Mouse (Mus musculus): Measurements from ENCODE around the gene Adra1b. TPM values are rescaled to one million over a fixed set of nuclear protein-coding genes. Genes with fewer than 3 reads are reported as not detected.
A peak's percentile ranks its signal among the peaks of the same experiment; 100 is the strongest.

The Adra1b gene
- total RNA-seq, 4 experiments from 2014 or later = 3.7 to 6.2 (median 5.6) TPM

DNA sequence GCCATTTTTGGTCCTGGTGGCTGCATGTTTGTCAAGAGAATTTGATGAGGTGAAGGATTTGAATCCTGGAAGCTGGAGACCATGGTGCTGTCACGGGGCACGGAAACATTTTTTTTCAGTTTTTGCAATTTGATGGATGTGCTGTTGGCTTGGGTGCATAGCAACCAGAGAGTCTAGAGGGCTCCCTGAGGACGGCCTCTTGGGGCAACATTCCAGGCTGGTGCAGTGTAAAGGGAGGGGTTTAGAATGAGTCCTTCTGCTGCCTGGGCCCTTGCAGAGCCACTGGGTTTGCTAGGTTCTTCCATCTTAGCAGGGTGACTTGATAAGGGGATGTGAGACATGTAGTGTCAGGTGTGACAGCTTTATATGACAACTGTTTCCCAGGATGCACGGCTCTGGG, 8.5 kb downstream of the Adra1b start:
- peak; percentile 13 for DNase-seq

DNA sequence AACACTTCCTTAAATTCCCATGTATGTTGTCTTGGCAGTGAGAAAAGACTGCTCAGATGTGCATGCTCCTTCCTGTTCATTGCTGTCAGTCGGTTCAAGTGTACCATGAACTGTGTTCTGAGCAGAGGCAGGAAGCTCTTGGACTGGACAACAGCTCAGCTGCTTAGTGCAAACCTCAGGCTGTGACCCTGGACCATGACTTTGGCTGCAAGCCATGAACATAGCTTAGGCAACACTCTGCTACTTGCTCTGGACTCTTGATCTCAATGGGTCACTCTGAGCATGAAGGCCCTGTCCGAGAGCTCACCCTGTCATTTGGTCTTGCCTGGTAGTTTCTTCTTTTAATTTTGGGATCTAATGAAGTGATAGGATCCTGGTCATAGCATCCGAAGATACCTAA, 9.6 kb downstream of the Adra1b start:
- DNase-seq = peak; percentile 77

DNA sequence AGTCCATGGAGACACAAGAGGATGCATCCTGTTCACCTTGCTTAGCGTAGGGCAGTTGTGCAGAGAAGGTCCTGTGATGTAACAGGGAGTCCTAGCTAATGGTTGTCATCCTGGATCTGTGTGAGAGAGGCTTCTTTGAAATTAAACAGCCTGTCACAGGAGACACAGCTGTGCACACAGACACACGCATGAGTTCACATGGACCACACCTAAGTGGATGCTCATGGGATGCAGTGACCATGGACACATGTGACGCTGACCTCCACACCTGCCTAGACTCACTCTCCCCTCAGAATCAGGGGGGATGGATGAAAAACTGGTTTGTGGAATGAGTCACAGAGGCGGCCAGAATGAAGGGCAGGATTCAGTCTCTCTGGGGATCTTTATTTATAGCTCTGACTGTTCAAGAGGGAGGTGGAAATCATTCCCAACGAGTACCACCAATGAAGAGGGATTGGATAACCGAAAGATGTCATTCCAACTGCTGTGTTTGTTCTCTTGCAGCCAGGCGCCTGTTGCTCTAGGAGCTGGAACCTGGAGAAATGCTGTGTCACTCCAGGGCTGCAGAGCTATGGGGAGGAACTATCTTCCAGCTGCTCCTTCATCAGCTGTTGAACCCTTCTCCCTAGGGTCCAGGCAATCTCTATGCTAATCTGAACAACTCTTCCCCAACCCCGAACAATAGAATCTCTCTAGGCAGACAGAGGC, 11.6 kb downstream of the Adra1b start:
- DNase-seq = no peak

- no peak for DNase-seq
These were observed 12.3 kb downstream of the Adra1b start for GRCm38 (mm10) chr11:43888736-43889135.

GRCm38 (mm10) chr11:43887597-43887996, 13.4 kb downstream of the Adra1b start:
- DNase-seq = no peak

DNA sequence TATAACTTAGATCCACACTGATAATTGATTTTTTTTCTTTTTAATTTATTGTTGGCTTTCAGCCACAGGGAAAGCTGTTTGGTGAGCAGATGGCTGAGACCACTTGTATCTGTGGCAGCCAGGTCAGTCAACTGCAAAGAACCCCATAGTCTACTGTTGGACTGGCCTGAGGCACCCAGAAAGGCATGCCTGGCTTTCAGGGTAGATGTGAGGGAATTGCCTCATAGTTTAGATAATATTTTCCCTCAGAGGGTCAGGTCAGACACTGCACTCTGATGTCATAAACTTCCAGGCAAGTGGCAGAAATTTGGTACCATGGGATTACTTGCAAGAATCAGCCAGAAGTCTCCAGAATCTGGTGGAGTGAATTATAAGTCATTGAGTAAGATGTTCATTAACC, 16.5 kb downstream of the Adra1b start:
- no peak for DNase-seq

DNA sequence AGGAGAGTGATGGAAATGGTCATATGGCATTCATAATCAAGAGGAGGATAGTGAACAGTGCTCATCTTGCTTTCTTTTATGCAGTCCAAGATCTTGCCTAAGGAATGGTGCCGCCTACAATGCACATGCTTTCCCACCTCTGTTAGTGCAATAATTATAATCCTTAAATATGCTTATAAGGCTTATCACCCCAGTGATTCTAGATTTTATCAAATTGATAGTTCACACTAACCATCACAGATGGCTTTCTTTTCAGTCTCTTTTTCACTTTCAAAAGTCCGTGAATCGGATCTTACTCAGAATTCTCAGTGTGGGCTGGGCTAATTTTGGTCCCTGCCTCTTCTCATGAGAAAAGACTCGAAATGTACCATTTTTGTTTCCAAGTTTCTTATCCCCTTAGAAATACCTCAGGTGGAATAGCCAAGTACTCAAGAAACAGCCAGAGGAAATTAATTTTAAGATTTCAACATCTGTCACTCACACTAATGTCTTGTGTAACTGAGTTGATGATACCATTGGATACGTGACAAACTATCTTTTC, 17.3 kb downstream of the Adra1b start:
- no peak for DNase-seq

DNA sequence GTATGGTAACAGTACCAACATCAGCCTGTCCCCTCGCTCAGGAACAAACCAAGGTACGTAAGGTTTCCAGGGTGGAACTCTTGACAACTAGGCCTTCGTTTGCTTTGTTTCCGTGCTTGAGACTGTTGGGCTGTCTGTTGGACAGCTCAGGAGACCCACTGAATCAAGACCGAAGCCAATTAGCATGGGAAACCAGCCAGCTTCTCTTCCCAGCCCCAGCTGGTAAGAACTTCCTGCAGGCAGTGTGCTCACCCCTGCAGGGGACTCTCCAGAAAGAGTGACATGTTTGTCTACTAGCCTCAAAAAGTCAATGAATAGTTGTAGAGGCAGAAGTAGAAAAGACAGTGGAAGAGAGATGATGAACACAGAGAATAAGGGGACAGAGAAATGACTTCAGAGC, 23.8 kb downstream of the Adra1b start:
- no peak for DNase-seq

- DNase-seq = no peak
These were observed 33.2 kb downstream of the Adra1b start for GRCm38 (mm10) chr11:43867721-43868281.

- DNase-seq = no peak
These were observed 35.5 kb downstream of the Adra1b start for GRCm38 (mm10) chr11:43865298-43866165.

DNA sequence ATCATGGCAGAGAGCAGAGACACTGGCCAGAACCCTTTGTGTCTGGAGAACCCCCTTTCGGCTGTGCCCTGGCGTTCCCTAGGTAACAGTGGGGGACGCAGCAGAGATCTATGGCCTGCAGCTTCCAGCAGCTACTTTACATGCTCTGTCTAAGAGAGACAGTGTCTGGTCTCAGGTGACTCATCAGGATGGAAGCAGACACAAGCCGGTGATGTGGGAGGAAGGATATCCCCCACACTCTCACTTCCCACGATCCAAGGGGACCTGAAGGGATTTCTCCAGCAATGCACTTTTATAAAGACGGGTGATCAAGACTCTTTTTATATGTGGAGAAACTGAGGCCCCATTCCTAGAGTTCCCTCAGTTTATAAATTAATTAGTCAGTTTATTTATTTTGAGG, 48.0 kb downstream of the Adra1b start:
- no peak for DNase-seq

- DNase-seq = no peak
These were observed 53.0 kb downstream of the Adra1b start for GRCm38 (mm10) chr11:43848056-43848455.

DNA sequence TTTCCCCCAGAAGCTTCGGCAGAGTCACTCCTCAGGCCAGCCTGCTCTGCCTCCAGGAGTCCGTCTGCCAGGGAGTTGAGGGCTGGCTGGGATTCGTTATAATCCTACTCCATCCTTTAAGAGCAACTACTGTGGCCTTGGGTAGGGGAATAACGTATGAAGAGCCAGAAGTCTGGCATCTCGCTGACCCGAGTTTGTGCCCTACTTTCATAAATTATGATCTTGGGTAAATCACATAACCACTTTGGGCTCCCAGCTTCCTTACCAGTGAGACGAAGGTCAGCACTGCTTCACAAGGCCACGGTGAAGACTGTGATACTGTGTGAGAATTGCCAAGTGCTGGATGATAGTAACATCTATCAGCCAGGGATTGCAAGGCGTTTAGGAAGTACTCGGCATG, 59.4 kb downstream of the Adra1b start:
- DNase-seq = no peak

GRCm38 (mm10) chr11:43840491-43840890, 60.5 kb downstream of the Adra1b start:
- no peak for DNase-seq

- peak; percentile 43 for DNase-seq
These were observed 64.9 kb downstream of the Adra1b start for GRCm38 (mm10) chr11:43835880-43836740.

- DNase-seq = no peak
These were observed 65.6 kb downstream of the Adra1b start for GRCm38 (mm10) chr11:43835456-43835855.

GRCm38 (mm10) chr11:43834531-43834930, 66.5 kb downstream of the Adra1b start:
- no peak for DNase-seq

- no peak for DNase-seq
These were observed 69.5 kb downstream of the Adra1b start for GRCm38 (mm10) chr11:43831530-43831929.

- no peak for DNase-seq
These were observed 74.2 kb downstream of the Adra1b start for GRCm38 (mm10) chr11:43826769-43827168.

DNA sequence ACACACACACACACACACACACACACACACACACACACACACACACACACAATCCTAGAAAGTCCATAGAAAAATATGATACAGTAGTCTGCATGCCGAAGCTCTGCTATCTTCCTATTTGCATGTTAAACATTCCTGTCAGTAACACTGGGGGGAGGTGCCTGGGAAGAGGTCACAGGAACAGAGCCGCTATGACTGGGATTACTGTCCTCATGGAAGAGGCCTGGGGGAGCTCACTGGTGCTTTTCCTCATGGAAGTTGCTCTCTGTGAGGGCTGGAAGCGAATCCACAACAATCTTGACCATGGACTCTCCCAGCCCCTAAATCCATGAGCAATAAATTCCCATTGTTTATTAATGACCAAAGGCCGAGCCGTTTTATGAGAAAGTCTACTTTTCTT, 77.7 kb downstream of the Adra1b start:
- DNase-seq = no peak

DNA sequence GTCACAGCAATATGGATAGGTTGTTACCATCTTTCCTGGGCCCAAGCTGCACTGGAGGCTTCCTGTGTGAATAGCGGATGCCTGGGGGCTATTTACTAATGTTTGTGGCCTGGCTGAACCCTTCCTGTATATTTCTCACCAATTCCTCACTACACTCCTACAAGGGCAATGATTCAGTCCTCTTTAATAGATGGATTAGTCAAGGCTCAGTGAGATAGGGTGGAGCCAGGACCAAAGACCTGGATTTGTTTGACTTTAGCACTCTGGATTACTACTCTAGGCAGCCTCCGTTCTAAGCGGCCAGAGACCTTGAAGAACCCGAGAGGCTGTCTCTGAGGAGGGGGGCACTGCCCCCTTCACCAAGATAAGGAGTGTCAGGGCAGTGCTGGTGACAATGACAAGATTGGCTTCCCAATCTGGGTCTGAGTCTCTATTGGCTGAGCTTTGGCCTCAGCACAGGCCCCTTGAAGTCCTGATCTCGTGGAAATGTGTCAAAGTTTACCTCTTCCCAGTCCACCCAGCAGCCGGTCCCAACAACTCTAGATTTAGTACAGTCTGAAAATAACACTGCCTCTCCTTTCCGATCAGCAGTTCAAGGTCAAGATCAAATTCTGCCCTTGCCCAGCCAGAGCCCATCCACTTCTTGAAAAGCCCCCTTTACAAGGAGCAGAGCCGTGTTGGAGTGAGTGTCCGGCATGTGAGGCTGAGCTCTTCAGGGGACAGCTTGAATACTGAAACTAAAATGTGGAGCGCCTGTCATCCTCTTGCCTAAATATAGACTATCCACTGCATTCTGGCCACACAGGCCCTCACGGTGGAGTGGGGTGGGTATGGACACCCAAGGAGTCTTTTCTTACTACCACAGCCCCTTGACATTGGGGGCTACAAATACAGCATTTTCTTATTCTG, 80.2 kb downstream of the Adra1b start:
- no peak for DNase-seq

Data from adrenal gland, adult 8-10 months (tissue).